Mouse (Mus musculus): Measurements from ENCODE around the gene Clptm1l.

The Clptm1l gene

GRCm38 (mm10) chr13:73603522-73604155 lies at the start of gene Clptm1l:
Gene Clptm1l, plus strand, starts transcription at chr13:73604006.
- DNase-seq = peak; percentile 99

GRCm38 (mm10) chr13:73564201-73564600 lies 39.6 kb upstream of the Clptm1l start:
- no peak for DNase-seq

DNA sequence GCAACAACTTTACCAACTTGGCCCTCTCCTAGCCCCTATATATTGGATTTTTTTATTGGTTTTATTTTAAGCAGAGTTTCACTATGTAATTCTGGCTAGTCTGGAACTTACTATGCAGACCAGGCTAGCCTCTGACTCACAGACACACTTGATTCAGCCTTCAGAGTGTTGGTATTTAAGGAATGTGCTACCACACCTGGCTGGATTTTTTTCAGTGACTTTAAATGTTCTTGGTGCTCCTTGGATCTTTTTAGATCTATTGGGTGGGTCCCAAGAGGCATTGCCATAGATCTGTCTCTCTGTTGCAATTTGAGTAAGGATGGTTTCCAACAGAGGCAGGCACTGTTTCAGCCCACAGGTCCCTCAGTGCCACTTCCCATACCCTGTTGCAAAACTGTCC lies 28.8 kb upstream of the Clptm1l start:
- DNase-seq = no peak

- no peak for DNase-seq
These were observed 26.5 kb upstream of the Clptm1l start for GRCm38 (mm10) chr13:73577277-73577676.

GRCm38 (mm10) chr13:73591488-73591887 lies 12.3 kb upstream of the Clptm1l start:
- no peak for DNase-seq

- DNase-seq = no peak
These were observed 11.3 kb upstream of the Clptm1l start for GRCm38 (mm10) chr13:73592546-73592945.

DNA sequence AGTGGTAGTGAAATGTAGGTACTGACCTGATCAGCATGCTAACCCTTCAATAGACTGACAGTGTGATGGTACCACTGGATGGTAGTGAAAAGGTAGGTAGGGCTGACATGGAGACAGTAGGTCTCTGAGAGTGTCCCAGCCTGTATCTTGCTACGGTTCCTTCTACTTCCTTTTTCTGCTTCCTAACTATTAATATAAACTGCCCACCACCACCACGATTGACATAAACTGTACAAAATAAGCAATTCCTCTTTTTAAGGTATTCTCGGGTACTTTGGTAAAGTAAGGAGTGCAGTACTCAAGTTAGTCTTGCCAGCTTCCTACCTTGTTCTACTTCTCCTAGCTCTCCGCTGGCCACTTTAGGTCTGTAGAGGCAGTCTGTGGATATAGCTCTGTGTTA lies 7.5 kb upstream of the Clptm1l start:
- no peak for DNase-seq

DNA sequence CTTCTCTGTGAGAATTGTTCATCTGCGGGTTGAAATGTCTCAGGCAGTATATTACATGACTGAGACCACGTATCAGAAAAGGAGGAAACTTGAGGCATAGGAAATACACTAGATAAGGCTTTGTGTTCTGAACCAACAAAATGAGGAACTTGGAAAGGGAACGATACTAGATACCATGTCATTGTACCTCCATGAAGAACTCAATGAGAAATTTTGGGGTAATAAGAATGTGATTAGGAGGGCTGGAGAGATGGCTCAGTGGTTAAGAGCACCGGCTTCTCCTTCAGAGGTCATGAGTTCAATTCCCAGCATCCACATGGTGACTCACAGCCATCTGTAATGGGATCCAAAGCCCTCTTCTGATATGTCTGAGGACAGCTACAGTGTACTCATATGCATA lies 3.6 kb upstream of the Clptm1l start:
- no peak for DNase-seq

GRCm38 (mm10) chr13:73603046-73603445 lies 760 bp upstream of the Clptm1l start:
- DNase-seq = peak in 1 of 2 experiments; percentile 5

- DNase-seq = no peak
These were observed 551 bp downstream of the Clptm1l start for GRCm38 (mm10) chr13:73604156-73604957.

DNA sequence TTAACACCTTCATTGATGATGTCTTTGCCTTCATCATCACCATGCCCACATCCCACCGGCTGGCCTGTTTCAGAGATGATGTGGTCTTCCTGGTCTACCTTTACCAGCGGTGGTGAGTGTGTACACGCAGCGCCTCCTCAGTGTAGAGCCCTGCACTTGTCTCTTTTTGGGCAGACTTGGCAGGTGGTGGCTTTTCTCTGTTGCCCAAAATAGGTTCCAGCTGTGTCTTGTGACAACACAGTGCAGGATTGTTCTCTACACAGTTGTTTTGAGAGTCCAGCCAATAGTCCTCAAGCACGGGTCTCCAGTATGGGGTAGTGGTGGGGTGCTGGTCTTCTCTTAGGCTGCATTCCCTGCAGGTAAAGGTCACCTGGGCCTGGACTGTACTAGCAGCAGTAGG lies 14.6 kb downstream of the Clptm1l start:
- DNase-seq = no peak

GRCm38 (mm10) chr13:73620637-73621036 lies 16.8 kb downstream of the Clptm1l start:
- DNase-seq = no peak

GRCm38 (mm10) chr13:73626410-73626744 lies 22.6 kb downstream of the Clptm1l start:
- DNase-seq = no peak

DNA sequence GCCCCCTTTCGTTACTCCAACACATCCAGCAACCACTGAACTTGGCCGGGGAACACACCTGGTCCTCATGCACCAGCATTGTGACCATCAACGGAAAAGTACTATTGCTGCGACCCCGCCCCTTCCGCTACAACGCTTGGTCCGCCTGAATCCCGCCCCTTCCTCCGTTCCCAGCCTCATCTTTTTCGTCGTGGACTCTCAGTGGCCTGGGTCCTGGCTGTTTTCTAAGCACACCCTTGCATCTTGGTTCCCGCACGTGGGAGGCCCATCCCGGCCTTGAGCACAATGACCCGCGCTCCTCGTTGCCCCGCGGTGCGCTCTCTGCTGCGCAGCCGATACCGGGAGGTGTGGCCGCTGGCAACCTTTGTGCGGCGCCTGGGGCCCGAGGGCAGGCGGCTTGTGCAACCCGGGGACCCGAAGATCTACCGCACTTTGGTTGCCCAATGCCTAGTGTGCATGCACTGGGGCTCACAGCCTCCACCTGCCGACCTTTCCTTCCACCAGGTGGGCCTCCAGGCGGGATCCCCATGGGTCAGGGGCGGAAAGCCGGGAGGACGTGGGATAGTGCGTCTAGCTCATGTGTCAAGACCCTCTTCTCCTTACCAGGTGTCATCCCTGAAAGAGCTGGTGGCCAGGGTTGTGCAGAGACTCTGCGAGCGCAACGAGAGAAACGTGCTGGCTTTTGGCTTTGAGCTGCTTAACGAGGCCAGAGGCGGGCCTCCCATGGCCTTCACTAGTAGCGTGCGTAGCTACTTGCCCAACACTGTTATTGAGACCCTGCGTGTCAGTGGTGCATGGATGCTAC lies 23.1 kb downstream of the Clptm1l start, which contains the start of gene Tert:
TSS of gene Tert (plus strand) at position 167 of the 805 bp plus-strand sequence.
- DNase-seq = peak; percentile 39 to 42

DNA sequence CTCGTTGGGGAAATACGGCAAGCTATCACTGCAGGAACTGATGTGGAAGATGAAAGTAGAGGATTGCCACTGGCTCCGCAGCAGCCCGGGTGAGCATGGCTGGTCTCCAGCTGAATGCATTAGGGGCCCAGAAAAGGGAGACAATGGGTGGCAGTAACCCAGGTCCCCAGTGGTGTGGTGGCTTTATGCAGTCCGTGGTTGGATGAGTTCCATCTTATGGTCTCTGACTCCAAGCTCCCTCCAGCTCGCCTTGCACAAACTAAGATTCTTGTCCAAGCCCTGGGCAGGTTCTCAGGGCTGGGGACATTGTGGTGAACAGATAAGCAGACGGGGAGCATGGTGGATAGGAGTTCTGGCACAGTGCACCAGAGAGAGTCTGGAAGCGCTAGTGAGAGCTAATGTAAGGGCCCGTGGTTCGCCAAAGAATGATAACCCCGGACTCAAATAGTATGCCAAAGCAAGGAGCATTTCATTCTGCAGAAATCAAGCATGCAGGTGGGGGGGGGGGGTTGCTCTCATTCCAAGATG lies 24.8 kb downstream of the Clptm1l start:
- DNase-seq = no peak

GRCm38 (mm10) chr13:73631837-73632236 lies 28.0 kb downstream of the Clptm1l start:
- no peak for DNase-seq

DNA sequence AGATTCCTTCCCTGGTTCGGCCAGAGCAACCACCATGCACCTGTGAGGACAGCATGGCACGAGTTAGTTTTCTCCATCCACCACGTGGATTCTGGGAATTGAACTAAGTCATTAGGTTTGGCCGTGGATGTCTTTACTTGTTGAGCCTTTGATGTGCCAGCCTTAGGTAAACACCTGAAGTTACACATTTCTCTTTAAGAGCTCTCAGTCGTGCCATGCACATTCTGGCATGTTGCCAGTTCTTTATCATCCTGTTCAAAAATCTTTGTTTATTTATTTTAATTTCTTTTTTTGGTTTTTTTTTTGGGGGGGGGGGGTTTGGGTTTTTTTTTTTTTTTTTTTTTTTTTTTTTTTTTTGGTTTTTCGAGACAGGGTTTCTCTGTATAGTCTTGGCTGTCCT lies 34.0 kb downstream of the Clptm1l start:
- DNase-seq = no peak

DNA sequence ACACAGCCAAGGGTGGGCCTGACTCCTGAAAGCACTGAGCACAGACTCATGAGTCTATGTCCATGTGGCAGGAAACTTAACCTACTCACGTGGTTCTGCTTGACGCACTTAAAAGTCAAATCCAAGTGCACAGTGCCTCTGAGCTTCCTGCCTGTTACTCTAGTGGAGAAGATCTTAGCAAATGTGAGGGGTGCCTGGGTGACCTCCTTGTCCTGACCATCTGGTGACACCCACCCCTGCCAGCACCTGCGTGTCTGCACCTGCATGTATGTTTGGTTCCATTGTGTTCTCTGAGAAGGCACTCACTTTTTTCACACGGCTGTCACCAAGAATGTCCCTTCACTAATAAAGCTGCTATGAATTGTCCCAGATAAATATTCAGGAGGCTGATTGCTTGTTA lies 37.5 kb downstream of the Clptm1l start:
- DNase-seq = no peak

GRCm38 (mm10) chr13:73646397-73647087 lies 42.7 kb downstream of the Clptm1l start:
- peak; percentile 17 to 22 for DNase-seq

DNA sequence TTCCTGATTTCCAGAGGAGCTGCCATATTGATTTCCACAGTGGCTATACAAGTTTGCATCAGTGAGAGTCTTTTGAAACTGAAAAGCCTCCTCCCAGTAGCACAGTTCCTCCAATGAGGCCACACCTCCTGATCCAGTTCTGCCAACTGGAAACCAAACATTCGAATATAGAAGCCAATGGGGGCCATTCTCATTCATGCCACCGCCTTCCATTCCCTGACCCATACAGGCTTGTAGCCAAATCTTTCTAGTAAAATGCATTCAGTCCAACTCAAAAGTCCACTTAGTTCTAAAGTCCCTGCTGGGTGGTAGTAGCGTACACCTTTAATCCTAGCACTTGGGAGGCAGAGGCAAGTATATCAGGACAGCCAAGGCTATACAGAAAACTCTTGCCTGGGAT lies 49.5 kb downstream of the Clptm1l start:
- DNase-seq = no peak

DNA sequence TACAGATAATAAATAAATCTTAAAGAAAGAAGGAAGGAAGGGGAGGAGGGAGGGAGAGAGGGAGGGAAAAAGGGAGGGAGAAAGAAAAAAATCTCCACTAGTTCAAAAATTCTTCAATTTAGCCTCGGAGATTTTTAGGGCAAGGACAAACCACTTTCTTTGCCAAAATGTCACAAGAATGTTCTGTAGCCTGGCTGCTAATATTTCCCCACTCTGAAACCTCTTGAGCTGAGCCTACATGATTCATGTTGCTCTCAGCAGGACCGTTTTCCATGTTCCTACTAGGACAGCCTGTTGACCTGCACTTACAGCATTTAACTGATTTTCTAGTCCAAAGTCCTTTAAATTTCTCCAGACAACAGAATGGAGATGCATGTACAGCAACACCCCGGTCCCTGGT lies 51.2 kb downstream of the Clptm1l start:
- no peak for DNase-seq

DNA sequence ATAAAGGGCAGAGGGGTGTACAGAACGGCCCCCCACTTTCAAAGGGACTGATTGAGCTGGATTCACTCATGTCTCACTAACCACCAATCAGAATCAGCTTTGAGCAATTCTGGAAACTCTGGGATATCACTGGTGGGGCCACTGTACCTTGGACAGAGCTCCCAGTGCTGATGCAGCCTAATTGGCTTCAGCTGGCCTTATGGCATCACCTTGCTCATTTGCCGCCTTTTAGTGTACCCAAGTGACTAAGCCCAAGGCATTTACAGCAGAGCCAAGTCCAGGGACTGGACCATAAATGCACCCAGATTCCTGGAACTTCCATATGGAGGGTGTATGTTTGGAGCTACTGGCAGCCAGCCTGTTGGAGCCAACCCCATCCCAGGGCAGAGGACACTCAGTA lies 55.1 kb downstream of the Clptm1l start:
- DNase-seq = no peak
